Mouse (Mus musculus) embryo, embryonic 11.5 days (tissue): ENCODE results near the gene Oas1a.
A peak's percentile ranks its signal among the peaks of the same experiment; 100 is the strongest.
"Not testable (repeated sequence)": the region's sequence is repeated elsewhere in the genome, so short reads cannot be mapped to it uniquely, and the experiment has no call there.

ENCODE experiments used
- DNase-seq: peaks from one replicate; pipeline ENCODE4 v3.0.0-alpha.2; 2012; ENCODE audit warnings: low read depth, low spot score

Oas1a gene

DNA sequence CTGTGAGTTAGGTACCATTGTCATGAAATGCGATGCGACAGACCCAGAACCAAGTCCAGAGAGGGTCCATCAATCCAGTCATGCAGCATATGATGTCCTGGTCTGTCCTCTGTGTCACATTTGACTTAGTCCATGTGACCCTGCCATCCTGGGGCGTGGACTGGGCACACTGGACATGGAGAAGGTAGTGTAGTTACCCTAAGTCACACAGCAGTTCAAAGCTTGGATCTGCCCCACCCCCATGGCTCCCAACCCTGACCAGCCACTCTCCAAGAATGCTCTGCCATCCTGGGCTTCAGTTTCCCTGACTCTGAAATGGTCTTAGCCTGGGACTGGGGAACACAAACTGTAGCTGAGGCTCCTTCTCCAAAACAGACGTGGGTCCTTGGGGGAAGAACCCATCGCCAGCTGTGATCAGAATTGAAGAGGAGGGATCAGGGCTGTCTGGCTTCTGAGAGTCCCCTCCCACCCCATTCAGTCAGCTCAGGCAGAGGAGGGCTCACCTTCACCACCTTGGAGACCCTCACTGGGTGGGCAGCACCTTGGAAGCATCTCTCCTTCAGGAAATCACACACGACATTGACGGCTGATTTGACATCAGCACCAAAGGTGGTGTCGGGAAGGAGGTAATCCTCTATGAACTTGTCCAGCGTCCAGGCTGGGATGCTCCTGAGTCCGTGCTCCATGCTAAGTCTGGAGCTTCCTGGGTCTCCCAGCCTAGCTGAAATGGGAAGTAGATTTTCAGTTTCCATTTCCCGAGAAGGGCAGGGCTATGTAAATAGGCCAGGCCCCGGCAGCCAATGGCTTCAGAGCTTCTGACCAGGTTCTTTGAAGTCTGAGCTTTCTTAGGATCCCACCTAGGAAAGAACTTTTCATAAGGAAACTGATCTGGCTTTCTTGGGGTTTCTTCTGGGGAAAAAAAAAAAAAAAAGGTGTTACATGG, at the start of gene Oas1a:
Gene Oas1a, minus strand, starts transcription at position 731 of the 943 bp plus-strand sequence.
- DNase-seq, result not testable (repeated sequence)

DNA sequence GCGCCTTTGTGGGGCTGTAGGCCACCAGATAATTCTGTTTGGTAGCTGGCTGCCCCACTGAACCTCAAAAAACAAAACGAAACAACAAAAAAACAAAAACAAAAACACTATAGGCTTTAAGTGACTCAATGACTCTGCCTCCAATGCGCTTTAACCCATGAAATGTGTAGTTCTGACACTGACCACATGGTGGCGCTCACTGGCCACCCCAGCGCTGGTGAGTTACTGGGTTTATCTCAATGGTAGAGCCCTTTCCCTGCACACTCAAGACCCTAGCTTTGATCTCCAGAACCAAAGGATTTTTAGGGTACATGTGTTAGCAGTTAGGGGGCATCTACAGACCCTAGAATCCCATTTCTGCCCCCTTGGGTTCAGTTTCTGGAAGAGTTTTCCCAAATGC, 46.7 kb upstream of the Oas1a start:
- peak; percentile 45 for DNase-seq

- no peak for DNase-seq
Measured at GRCm38 (mm10) chr5:120952242-120952770, 45.0 kb upstream of the Oas1a start.

- DNase-seq, result no peak
Measured at GRCm38 (mm10) chr5:120942076-120942475, 34.8 kb upstream of the Oas1a start.

DNA sequence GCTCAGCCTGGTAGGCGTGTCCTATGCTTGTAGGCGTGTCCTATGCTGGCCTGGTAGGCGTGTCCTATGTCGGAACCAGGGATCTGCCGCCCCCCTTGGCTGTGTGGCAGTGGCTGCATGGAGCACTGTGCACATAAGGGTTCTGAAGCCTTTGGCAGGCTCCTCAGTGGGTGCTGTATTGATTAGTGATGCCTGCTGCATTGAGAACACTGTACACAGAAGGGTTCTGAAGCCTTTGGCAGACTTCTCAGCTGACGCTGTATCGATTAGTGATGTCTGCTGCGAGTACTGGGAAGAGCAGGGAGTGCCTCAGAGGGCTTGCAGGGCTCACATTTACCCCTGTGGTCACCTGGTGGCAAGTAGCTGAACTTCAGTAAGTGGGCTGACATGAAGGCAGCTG, 31.3 kb upstream of the Oas1a start:
- no peak for DNase-seq

- DNase-seq, result no peak
Measured at GRCm38 (mm10) chr5:120937841-120938240, 30.5 kb upstream of the Oas1a start.

DNA sequence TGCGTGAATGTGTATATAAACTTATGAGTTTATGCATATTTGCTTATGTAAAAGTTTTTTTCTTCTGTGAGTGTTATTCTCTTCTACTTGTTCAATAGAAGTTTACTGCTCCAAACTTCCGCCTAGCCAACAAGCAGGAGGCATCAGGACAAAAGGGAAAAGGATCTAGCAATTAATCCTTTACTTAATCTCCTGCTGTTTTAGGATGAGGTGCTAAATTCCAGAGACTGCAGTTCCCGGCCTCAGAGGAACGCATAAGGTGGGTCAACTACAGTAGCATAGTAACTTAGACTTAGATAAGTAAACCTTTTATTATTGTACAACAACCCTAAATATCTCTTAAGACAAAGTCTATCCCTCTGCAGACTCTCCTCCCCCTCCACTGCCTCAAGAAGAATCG, 26.6 kb upstream of the Oas1a start:
- DNase-seq, result no peak

DNA sequence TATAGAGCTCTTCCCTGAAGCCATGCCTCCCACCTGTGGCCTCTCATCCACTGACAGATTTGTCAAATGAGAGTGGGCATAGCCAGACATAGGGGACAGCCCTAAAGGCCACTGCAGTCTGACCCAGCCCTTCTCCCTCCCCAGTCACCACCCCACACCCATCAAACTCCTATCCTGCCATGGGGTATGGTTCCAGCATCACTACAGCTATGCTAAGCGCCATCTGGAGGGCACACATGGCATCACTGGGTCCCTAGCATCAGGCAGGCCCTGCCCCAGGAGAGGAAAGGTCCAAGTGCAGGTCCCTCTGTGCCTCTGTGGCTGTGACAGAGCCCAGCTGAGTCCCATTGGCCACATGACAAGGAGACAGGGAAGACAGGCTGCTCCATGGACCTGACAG, 19.7 kb upstream of the Oas1a start:
- no peak for DNase-seq

DNA sequence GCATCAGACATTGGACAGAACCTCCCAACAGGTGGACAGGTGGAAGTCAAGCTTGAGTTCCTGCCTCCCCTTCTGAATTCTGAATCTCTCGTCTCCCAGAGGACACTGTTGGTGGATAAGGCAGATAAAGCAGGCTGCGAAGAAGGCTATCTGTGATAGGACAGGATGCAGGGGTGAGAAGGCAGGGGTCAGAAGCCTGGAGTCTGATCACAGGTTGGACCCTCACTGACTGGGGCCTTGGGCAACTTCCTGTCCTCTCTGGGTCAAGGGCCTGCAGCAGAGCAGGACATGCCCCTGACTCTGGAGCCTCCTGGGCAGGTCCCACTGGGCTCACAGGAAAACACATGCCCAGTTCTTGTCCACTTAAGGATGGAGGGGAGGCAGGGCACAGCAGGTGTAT, 19.0 kb upstream of the Oas1a start:
- not testable (repeated sequence) for DNase-seq

DNA sequence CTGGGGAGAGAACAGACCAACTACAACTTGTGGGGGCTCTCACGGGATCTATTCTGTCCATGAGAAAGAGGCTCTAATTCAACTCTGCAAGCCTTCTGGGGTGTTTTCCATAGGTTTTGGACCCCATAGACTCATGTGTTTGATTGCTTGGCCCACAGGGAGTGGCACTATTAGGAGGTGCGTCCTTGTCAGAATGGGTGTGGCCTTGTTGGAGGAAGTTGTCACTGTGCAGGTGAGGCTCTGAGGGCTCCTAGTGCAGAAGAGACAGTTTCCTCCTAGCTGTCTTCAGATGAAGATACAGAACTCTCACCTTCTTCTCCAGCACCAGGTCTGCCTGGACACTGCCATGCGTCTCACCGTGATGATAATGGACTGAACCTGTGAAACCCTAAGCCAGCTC, 17.2 kb upstream of the Oas1a start:
- not testable (repeated sequence) for DNase-seq

- DNase-seq, result no peak
Measured at GRCm38 (mm10) chr5:120923969-120924368, 16.6 kb upstream of the Oas1a start.

DNA sequence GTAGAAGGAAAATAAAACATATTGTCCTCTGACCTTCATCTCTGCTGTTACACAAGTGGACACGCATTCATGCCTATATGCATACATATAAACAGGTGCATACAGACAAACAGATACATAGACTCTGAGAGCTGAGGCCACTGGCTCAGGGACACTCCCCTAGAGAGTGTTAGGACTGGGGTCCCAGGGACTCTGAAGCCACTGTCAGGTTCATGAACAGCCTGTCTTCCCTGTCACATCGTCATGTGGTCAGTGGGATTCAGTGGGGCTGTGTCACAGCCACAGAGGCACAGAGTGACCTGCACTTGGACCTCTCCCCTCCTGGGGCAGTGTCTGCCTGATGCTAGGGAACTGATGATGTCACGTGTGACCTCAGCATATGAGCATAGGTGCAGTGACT, 13.0 kb upstream of the Oas1a start:
- DNase-seq, result no peak

DNA sequence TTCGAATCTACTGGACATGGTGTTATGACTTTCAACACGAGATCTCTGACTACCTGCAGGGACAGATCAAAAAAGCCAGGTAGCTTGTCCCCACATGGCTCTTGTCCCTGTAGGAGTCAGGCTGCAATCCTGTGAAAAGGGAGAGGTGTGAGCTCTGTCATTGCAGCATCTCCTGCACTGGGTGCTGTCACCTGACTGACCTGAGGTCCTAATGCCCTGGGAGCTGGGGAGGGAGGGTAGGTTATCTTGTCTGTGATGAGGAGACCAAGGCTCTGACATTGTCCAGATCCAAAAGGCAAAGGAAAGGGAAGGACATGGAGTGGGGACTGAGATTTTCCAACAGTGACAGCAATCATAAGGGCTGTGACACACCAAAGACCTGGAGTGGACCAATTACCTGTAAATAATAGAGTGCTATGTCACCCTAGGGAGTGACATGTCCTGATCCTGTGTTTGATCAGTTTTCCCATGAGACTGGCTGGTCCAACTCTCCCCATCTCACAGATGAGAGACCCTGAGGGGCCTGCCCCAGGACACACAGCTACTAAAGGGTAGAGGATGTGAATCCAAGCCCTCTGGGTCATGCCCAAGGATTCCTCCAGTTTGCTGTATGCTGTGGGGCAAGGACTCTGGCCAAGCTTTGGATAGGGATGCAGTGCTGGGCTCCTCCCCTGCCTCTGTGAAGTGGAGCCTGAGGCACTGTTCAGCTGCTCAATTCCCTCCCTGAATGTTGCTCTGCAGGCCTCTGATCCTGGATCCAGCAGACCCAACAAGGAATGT, 12.0 kb upstream of the Oas1a start:
- DNase-seq, result not testable (repeated sequence)

DNA sequence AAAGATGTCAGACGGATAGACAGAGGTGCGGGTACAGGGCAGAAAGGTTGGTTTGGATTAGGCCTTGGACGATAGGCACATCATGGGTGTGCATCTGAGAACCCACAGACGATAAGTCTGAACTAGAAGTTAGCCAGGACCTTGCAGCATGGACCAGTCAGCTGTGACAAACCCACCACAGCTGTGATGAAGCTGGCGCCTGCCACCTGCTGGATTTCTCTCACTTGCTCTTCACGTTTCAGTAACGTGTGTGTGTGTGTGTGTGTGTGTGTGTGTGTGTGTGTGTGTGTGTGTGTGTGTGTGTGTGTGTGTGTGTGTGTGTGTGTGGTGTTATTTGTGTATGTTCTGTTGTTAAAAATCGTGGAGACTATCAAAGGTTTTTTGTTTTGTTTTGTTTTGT, 6.9 kb upstream of the Oas1a start, which contains the start of gene Oas1d:
Gene Oas1d, plus strand, starts transcription at position 333 of the 400 bp plus-strand sequence.
- DNase-seq, result not testable (repeated sequence)

DNA sequence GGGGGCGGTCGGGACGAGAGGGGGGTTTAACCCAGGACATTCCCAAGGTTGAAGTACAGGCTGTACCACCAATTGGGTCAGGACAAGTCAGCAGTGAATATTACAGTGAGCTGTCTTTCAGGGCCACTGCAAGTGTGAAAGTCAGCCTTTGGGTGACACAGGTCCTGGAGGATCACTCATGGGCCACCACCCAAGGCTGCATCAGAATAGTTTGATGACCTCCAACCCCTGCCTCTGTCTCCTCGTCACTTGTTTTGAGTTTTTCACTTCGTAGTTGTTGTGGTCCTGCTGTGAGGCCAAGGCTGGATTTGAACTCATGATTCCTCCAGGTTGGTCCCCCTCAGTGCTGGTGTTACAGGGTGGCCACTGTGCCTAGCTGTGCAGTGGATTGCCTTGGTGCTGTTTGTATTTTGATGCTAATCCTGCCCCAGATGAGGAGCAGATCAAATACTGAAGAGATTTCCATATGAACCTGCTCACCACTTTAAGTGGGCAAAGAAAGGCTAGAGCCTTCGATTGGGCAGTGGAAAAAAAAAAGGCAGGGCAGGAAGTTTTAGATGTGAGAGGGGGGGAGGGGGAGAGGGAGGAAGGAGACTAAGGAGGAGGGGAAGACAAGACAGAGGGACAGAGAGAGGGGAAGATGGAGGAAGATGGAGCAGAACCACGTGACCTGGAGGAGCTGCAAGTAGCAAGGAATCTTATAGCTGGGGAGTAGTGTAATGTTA, 1.0 kb upstream of the Oas1a start:
- DNase-seq, result no peak

GRCm38 (mm10) chr5:120902056-120902455, 5.3 kb downstream of the Oas1a start:
- DNase-seq, result no peak

DNA sequence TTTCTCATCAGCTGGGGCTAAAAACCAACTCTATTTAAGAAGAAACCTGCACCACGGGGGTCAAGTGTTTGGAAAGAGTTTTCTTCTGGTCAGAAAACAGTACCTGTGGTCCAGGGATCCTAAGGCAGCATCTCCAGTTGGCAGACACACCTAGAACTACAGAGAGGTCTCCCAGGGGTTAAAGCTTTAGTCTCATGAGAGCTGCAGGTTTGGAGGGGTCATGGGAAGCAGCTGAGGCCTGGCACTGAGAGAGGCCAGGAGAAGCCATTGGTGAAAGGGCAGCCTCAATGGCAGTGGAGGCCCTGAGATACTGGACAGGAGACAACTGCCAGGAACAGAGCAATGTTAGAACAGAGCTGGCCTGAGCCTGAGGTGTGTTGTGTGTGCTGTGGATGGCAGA, 6.7 kb downstream of the Oas1a start:
- DNase-seq, result no peak

GRCm38 (mm10) chr5:120898726-120899125, 8.6 kb downstream of the Oas1a start:
- no peak for DNase-seq

GRCm38 (mm10) chr5:120898307-120898706, 9.0 kb downstream of the Oas1a start:
- no peak for DNase-seq

DNA sequence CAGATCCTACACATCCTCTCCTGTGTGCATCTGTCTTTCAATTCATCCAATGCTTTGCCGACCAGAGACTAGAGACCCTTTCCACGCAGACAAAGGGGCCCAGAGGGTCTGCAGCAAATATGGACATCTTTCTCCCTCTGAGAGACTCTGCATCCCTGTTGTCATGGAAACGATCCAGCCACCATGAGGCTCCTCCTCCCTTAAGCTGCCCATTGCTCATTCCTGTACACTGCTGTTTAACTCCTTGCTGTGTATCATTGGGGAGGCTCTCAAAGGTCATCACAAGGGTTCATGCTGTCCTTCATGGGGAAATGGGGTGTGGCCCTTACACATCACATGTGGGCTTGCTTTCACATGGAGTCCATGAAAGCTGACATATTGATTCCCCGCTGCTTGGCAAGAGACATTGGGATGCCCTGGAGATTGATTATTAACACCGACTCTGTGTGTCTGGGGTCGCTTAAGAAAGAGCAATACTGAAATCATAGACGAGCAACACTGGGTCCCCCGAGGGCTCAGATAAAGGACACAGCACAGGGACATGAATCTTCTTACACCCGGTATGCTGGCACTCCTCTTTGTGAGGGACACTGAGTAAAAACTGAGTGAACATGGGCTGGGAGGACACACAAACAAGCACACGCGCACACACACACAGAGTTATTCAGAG, 12.0 kb downstream of the Oas1a start:
- DNase-seq, result no peak

DNA sequence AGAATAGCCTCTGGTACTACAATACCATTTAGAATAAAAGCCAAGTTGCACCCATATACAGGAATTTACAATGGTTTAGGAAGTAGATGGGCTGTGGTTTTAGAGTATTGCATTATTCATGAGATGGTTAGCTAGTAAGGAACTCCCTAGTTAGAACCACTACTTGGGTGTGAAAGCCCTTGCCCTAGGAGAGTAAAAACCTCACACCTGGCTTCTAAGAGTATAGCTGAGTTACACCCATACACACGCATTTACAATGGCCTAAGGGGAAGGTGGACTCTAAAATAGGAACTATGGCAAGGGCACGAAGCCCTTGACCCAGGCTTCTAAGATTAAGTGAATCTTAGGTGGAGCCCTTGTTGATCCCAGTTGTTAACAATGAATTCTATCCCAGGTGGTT, 12.6 kb downstream of the Oas1a start:
- not testable (repeated sequence) for DNase-seq
